Mouse (Mus musculus): ENCODE results near the gene Anxa6.

Gene Anxa6

DNA sequence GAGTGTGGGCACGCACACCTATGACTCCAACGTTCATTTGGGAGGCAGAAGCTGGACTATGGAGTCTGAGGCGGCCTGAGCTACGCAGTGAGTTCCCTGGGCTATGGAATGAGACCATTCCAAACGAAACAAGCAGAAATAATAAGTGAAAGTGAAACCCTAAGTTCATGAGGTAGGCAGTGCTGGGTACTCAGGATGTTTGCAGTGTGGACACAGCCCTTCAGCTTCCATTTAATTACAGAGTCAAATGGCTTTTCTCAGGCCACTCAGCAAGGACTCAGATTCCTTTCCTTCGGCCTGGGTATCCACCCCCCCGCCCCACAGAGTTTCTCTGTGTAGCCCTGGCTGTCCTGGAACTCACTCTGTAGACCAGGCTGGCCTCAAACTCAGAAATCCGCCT, 103.5 kb downstream of the Anxa6 start:
- no peak for DNase-seq (ENCODE audit: low spot score in 2 of 2)

DNA sequence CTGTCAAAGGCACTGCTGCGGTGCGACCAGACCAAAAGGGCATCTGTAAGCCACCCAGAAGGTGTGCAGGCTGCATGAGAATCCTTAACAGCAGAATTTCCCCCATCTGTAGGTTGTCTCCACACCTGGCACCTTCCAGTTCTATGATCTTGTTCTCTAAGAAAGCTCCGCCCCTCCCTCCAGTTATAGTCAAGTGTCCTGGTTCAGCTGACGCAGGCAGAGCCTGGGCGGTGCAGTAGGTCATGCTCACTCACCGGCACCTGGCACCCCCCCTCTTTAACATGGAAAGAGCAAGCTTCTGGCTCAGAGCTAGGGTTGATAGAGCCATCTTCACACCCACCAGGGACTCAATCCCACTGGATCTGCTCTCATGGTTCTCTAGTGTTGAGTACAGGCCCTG, 104.0 kb downstream of the Anxa6 start:
- no peak for DNase-seq (ENCODE audit: low spot score in 2 of 2)

All from frontal cortex, postnatal 36 days (tissue).